Mouse (Mus musculus) gastrocnemius, postnatal 10 days (tissue): ENCODE results near the gene Gys1. TPM values are rescaled to one million over a fixed set of nuclear protein-coding genes. Genes with fewer than 3 reads are reported as not detected.
"Not testable (repeated sequence)": the region's sequence is repeated elsewhere in the genome, so short reads cannot be mapped to it uniquely, and the experiment has no call there.

ENCODE experiments used
- DNase-seq: peaks from one replicate; pipeline ENCODE4 v3.0.0; 2021; ENCODE audit warnings: mixed read lengths
- microRNA-seq, 2 experiments: library from miRNA; unstranded; fragments of <30 nt; microRNA quantifications; one replicate each; pipeline ENCODE4 v1.2.0; 2021
- total RNA-seq, 2 experiments: library from RNA; stranded (reverse); gene quantifications; 2 replicates each; pipeline ENCODE4 v1.2.3; 2021

Gene Gys1
- total RNA-seq, 2 experiments from 2014 or later, result 142 to 150 TPM

- no peak for DNase-seq
Observed at GRCm38 (mm10) chr7:45477003-45477402, 42.4 kb downstream of the Gys1 start.

- no peak for DNase-seq
Observed at GRCm38 (mm10) chr7:45478774-45479173, 44.1 kb downstream of the Gys1 start.

DNA sequence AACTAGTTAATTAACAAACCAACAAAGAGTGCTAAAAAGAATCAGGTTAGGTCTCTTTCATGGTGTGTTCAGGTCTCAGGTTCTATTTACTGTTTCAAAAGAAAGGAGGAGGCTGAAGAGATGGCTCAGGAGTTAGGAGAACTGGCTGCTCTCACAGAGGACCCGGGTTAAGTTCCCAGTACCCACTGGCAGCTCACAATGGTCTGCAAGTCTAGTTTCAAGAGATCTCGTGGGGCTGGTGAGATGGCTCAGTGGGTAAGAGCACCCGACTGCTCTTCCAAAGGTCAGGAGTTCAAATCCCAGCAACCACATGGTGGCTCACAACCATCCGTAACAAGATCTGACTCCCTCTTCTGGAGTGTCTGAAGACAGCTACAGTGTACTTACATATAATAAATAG lies 45.7 kb downstream of the Gys1 start:
- DNase-seq, result not testable (repeated sequence)

- peak; percentile 53 for DNase-seq
Observed at GRCm38 (mm10) chr7:45481374-45481927, 46.8 kb downstream of the Gys1 start, which contains the start of gene Tulp2. TSS of gene Tulp2 (plus strand) at chr7:45481877.

- no peak for DNase-seq
Observed at GRCm38 (mm10) chr7:45482166-45482565, 47.5 kb downstream of the Gys1 start.

DNA sequence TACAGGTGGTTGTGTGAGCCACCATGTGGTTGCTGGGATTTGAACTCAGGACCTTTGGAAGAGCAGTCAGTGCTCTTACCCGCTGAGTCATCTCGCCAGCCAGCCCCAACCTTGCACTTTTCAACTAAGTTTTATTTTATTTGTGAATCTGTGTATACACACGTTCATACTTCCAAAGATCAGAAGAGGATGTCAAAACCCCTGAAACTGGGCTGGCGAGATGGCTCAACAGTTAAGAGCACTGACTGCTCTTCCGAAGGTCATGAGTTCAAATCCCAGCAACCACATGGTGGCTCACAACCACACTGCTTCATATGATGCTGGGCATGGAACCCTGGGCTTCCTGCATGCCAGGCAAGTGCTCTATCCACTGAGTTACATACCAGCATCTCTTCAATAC lies 50.3 kb downstream of the Gys1 start:
- not testable (repeated sequence) for DNase-seq

DNA sequence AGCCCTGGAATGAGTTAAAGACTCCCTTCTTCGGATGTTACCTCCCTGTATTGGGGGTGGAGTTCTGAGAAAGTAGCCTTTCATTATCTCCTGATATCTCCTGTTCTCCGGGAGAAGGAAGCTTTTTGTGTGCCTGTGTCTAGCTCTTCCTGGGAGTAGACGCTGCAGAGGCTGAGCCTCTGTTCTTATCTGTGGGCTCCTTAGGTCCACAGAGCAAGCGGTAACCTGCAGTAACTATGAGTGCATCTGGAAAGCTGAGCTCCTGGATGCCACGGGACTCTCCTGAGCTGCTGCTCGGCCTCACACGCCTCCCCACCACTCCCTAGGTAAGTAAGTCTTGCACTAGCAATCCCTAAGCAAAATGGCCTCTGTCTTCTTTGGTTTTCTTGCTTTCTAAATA lies 51.5 kb downstream of the Gys1 start:
- DNase-seq, result no peak

DNA sequence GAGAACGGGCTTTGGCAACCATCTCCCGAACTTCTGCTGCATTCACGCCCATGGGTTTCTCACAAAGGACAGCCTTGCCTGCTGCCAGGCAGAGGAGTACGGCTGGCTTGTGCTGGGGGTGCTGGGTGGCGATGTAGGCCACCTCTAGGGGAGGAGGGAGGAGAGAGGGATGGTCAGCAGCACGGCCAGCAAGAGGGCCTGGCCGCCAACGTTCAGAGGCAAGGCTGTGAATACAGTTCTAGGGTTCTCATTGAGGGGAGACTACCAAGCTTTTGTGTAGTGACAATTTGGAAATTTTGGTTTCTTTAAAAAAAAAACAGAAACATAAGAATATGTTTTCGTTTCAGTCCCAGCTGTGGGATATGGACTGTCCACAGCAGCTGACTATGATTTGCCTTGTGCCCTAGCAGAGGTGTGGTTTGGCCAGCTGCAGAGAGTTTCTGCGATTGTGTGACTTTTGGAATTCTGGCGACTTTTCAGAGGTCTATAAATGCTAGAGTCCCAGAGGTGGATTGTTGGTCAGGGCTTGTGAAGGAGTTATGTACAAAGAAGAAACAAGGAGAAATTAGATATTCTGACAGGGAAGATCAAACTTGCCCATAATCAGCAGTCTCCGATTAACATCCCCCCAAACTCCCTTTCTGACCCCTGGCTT lies 52.2 kb downstream of the Gys1 start, which contains the start of gene Gm45808:
Gm45808 (minus strand) TSS at position 51 of the 655 bp plus-strand sequence.
- DNase-seq, result no peak

DNA sequence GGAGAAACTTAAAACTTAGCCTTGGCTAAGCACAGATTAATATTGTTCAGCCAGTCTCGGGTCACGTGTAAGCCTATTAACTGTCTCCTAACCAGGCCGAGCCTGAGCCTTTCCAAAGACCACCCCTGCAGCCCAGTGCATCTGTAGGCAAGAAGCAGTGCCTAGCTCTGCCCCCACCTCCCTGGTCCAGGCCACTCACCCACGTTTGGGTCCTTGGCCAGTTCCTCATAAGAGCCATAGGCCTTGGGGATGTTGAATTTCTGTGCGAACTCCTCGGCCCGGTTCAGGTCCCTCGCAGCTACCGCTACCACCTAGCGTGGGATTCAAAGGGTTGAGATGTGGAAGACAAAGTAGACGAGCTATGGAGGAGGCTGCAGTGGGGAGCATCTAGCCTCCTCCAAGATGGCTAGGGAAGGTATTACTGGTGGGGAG lies 53.2 kb downstream of the Gys1 start:
- DNase-seq, result no peak

DNA sequence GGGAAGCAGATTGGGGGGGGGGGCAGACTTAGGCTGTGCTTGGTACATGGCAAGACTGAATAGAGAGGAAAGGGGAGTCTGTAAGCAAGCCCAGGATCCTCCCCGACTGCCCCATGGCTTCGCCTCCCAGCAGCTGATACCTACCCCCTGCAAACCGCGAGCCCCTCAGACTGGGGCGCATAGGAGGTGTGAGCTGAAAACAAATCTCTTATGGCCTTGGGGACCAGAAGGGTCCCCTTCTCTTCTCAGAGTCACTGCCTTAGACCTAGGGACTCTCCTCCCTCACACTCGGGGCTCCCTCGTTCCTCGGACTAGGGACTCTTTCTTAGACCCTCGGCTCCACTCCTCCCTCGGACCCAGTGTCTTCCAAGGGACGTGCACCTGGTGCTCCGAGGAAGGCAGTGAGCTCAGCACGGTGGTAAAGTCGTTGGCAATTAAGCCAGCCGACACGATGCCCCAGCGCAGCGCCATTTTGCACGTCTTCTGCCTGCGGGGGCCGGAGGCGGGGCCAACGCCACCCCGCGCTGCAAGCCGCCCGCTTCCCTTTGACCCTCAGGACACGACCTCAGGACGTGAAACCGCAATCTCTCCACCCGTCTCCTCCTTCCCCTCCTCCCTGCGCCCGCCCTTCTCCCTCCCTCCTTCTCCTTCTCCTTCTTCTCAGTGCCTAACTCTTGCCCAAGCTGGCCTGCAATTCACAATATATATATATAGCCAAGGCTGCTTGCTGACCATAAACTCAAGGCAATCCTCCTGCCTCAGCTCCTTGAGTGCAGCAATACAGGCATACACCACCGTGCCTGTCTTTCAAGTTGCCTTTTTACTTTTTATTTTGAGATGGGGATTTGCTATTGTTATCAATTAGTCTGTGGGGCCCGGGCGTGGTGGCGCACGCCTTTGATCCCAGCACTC lies 53.9 kb downstream of the Gys1 start, which contains the start of gene Dhdh:
Dhdh (minus strand) TSS at position 513 of the 912 bp plus-strand sequence.
- peak; percentile 67 for DNase-seq

GRCm38 (mm10) chr7:45489578-45489977 lies 54.9 kb downstream of the Gys1 start:
- no peak for DNase-seq

- DNase-seq, result no peak
Observed at GRCm38 (mm10) chr7:45490822-45491221, 56.2 kb downstream of the Gys1 start.

DNA sequence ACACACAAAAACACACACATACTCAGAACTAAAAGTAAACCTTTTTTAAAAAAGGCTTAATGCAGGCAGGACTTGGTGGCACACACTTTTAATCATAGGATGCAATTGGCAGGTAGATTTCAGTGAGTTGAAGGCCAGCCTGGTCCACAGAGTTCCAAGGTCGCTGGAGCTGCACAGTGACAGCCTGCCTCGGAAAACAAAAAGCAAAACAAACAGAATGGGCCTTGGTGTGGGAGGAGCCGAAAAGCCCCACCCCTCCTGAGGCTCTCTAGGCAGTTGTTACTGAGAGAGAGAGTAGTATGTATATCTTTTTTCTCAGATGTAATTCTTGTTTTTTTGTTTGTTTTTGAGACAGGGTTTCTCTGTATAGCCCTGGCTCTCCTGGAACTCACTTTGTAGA lies 56.6 kb downstream of the Gys1 start:
- DNase-seq, result no peak

DNA sequence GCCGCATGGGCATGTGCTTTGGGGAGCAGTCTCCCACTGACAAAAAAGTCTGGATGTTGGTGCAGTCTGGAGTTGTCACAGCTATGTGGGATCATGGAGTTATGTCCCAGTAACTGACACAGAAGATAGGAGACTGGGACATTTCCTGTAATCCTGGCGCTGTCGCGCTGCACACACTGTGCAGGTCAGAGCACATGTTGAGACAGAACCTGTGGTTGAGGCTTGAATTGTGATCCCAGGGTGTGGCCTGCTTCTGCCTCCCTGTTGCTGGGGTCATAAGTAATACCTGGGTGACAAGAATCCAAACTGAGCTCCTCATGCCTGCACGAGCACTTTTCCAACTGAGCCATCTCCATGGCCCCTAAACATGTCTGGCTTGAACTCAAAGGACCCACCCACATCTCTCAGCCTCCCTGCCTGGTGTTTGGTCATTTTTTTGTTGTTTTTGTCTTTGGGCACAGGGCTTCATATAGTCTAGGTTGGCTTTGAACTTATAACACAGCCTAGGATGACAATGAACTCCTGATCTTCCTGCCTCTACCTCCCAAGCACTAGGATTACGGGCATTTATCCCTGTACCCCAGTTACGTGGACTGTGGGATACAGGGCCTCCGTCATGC lies 57.7 kb downstream of the Gys1 start:
- no peak for DNase-seq

GRCm38 (mm10) chr7:45492951-45493350 lies 58.3 kb downstream of the Gys1 start:
- no peak for DNase-seq

DNA sequence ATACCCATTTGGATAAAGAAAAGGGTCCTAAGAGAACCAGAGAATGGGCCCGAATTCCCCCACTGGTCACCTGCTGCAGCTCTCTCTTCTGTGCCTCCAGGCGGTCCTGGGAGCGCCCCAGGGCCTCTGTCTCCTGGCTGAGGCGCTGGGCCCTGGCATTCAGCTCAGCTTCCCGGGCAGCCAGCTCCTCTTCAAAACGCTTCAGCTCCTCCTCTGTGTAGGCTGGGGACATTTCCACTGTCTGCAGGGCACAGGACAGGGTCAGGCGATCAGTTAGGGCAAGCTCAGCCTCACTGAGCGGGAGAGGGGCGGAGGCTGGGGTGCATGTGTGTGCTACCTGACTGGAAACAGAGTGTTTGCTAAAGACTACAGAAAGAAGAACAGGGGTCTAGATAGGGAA lies 59.9 kb downstream of the Gys1 start:
- no peak for DNase-seq

DNA sequence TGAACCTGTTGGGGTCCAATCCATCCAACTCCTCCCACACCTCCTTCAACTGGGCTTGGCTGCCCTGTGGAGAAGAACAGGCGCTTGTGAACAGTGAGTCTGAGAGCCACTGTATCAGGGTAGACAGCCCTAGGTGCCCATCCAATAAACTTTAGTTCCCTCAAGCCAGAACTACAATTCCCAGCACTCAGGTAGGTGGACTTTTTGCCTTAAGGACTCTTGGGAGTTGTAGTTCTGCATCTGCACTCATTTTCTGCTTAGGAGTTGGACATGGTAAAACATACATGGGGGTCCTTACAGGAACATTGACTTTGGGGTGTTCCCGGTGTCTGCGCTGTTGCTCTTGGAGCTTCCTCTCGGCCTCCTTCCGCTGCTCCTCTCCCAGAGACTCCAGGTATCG lies 63.8 kb downstream of the Gys1 start:
- no peak for DNase-seq

Small RNAs within 50 kb of the gene (microRNA-seq; reads per million reads assigned to microRNA genes)
- gene Gm22133, result 0 reads per million in 2 experiments

Other genes starting within 250 kb of the Gys1 start
- gene Ccdc155, start 230.0 kb upstream of the Gys1 start, total RNA-seq, result 1 to 10 TPM; 2.5 to 2.8 TPM
- not detected for gene Dkkl1, start 222.7 kb upstream of the Gys1 start, total RNA-seq
- 10 to 100 TPM; 15.6 to 25.9 TPM for gene Tead2, start 219.1 kb upstream of the Gys1 start, total RNA-seq
- gene Cd37, start 195.7 kb upstream of the Gys1 start, total RNA-seq, result 1 to 10 TPM; 1.8 to 3.4 TPM
- gene Slc6a16, start 193.8 kb upstream of the Gys1 start, total RNA-seq, result not detected
- not detected for gene Slc6a21, start 157.3 kb upstream of the Gys1 start, total RNA-seq
- gene Trpm4, start 101.1 kb upstream of the Gys1 start, total RNA-seq, result 10 to 100 TPM; 25.5 to 35.2 TPM
- gene Hrc, start 99.6 kb upstream of the Gys1 start, total RNA-seq, result 100 to 1,000 TPM; 579 to 609 TPM
- gene Ppfia3, start 67.8 kb upstream of the Gys1 start, total RNA-seq, result under 1 TPM; 0.89 to 0.97 TPM
- gene Lin7b, start 64.3 kb upstream of the Gys1 start, total RNA-seq, result 1 to 10 TPM; 1.9 to 2.0 TPM
- 100 to 1,000 TPM; 123 to 156 TPM for gene Snrnp70, start 39.1 kb upstream of the Gys1 start, total RNA-seq
- 10 to 100 TPM; 25.4 to 29.6 TPM for gene Kcna7, start 29.2 kb upstream of the Gys1 start, total RNA-seq
- 1 to 10 TPM; 1.4 to 1.8 TPM for gene Ntf5, start 21.1 kb upstream of the Gys1 start, total RNA-seq
- not detected for gene Lhb, start 14.0 kb upstream of the Gys1 start, total RNA-seq
- gene Ruvbl2, start 3.3 kb downstream of the Gys1 start, total RNA-seq, result 10 to 100 TPM; 29.4 to 36.9 TPM
- 100 to 1,000 TPM; 173 to 194 TPM for gene Ftl1, start 25.0 kb downstream of the Gys1 start, total RNA-seq
- 10 to 100 TPM; 29.4 to 29.6 TPM for gene Bax, start 32.1 kb downstream of the Gys1 start, total RNA-seq
- gene Tulp2, start 47.0 kb downstream of the Gys1 start, total RNA-seq, result not detected
- 1 to 10 TPM; 3.8 to 6.4 TPM for gene Gm45808, start 52.0 kb downstream of the Gys1 start, total RNA-seq
- 1 to 10 TPM; 8.8 to 9.5 TPM for gene Dhdh, start 54.0 kb downstream of the Gys1 start, total RNA-seq
- gene Nucb1, start 75.6 kb downstream of the Gys1 start, total RNA-seq, result 100 to 1,000 TPM; 121 to 137 TPM
- 10 to 100 TPM; 16.3 to 16.9 TPM for gene Ppp1r15a, start 91.4 kb downstream of the Gys1 start, total RNA-seq
- gene Plekha4, start 91.5 kb downstream of the Gys1 start, total RNA-seq, result 10 to 100 TPM; 14.8 to 16.3 TPM
- gene Hsd17b14, start 120.0 kb downstream of the Gys1 start, total RNA-seq, result under 1 TPM in 1 of 2 experiments, not detected in 1; 0.19 TPM
- 10 to 100 TPM; 24.0 to 25.2 TPM for gene Bcat2, start 135.3 kb downstream of the Gys1 start, total RNA-seq
- not detected for gene Fgf21, start 180.6 kb downstream of the Gys1 start, total RNA-seq
- not detected for gene Fut1, start 182.4 kb downstream of the Gys1 start, total RNA-seq
- gene Izumo1, start 187.0 kb downstream of the Gys1 start, total RNA-seq, result under 1 TPM in 1 of 2 experiments, not detected in 1; 0.38 TPM
- gene Rasip1, start 192.6 kb downstream of the Gys1 start, total RNA-seq, result 10 to 100 TPM; 17.2 to 19.7 TPM
- gene Mamstr, start 205.1 kb downstream of the Gys1 start, total RNA-seq, result 100 to 1,000 TPM; 105 to 131 TPM
- gene Fut2, start 231.6 kb downstream of the Gys1 start, total RNA-seq, result under 1 TPM in 1 of 2 experiments, not detected in 1; 0.11 TPM
- gene Ntn5, start 249.2 kb downstream of the Gys1 start, total RNA-seq, result under 1 TPM; 0.75 to 0.77 TPM